Mouse (Mus musculus): ENCODE data around the gene Top1. TPM values are rescaled to one million over a fixed set of nuclear protein-coding genes. Genes with fewer than 3 reads are reported as not detected.
A peak's percentile ranks its signal among the peaks of the same experiment; 100 is the strongest.
"Not testable (repeated sequence)": the region's sequence is repeated elsewhere in the genome, so short reads cannot be mapped to it uniquely, and the experiment has no call there.

The Top1 gene
- polyA plus RNA-seq, 1 experiment from 2014 or later, result 97.3 TPM

GRCm38 (mm10) chr2:160646144-160646844, 606 bp downstream of the Top1 start:
- Histone ChIP-seq H3K27me3 (no peaks in the 10 kb centered on the region), H3K27ac (peak overlapping the region; percentile 99), H3K4me2 (replicated peaks) (peak overlapping the region; percentile 85), H3K36me3 (no peaks in the 10 kb centered on the region), H3K4me1 (peaks cover 29% of the 10 kb centered on the region), H3K9ac (peak overlapping the region; percentile 100), H3K9me3 (no peaks in the 10 kb centered on the region), H3K4me3 (peak overlapping the region; percentile 100)
- peak; percentile 48; the same call in 1 of the 2 replicates for ATAC-seq (ENCODE audit: low FRiP score, low read depth)
- WGBS, result under 1% methylated on average over 76 of the region's 76 CpGs

GRCm38 (mm10) chr2:160646845-160647178, 1.1 kb downstream of the Top1 start:
- no peaks in the 10 kb centered on the region for H3K9me3 ChIP-seq
- no peaks in the 10 kb centered on the region for H3K27me3 ChIP-seq
- no peak for ATAC-seq (ENCODE audit: low FRiP score, low read depth)
- H3K36me3 ChIP-seq, result no peaks in the 10 kb centered on the region
- peak overlapping the region; percentile 85 for H3K4me2 ChIP-seq (replicated peaks)
- peaks cover 30% of the 10 kb centered on the region for H3K4me1 ChIP-seq
- peak overlapping the region; percentile 99 for H3K27ac ChIP-seq
- peak overlapping the region; percentile 100 for H3K4me3 ChIP-seq
- 0% methylated on average over 17 of the region's 17 CpGs for WGBS
- H3K9ac ChIP-seq, result peak overlapping the region; percentile 100

- Histone ChIP-seq H3K27ac (no peak overlapping the region), H3K9ac (peak overlapping the region; percentile 100), H3K4me3 (peak overlapping the region; percentile 100), H3K36me3 (peaks cover 5% of the 10 kb centered on the region), H3K27me3 (no peaks in the 10 kb centered on the region), H3K9me3 (no peaks in the 10 kb centered on the region), H3K4me1 (peaks cover 34% of the 10 kb centered on the region), H3K4me2 (replicated peaks) (peak overlapping the region; percentile 85)
- no peak for ATAC-seq (ENCODE audit: low FRiP score, low read depth)
- 54% methylated on average over 2 of the region's 2 CpGs for WGBS
These were observed 2.4 kb downstream of the Top1 start for GRCm38 (mm10) chr2:160648097-160648496.

GRCm38 (mm10) chr2:160649072-160649471, 3.4 kb downstream of the Top1 start:
- WGBS, result 84% methylated on average over 2 of the region's 2 CpGs
- no peaks in the 10 kb centered on the region for H3K27me3 ChIP-seq
- no peak overlapping the region for H3K27ac ChIP-seq
- peaks cover 11% of the 10 kb centered on the region for H3K36me3 ChIP-seq
- H3K4me3 ChIP-seq, result peak overlapping the region; percentile 30
- no peak for ATAC-seq (ENCODE audit: low FRiP score, low read depth)
- H3K4me2 ChIP-seq (replicated peaks), result peak overlapping the region; percentile 85
- H3K9me3 ChIP-seq, result no peaks in the 10 kb centered on the region
- peaks cover 30% of the 10 kb centered on the region for H3K4me1 ChIP-seq
- no peak overlapping the region; the same call in 1 of the 2 replicates for H3K9ac ChIP-seq

GRCm38 (mm10) chr2:160651165-160651564, 5.5 kb downstream of the Top1 start:
- WGBS, result 78% methylated on average over 2 of the region's 2 CpGs
- Histone ChIP-seq H3K4me3 (no peak overlapping the region), H3K27me3 (no peaks in the 10 kb centered on the region), H3K9ac (no peak overlapping the region), H3K9me3 (no peaks in the 10 kb centered on the region), H3K36me3 (peaks cover 25% of the 10 kb centered on the region), H3K4me1 (peaks cover 30% of the 10 kb centered on the region), H3K4me2 (replicated peaks) (no peak overlapping the region), H3K27ac (no peak overlapping the region)
- no peak for ATAC-seq (ENCODE audit: low FRiP score, low read depth)

- WGBS, result 90% methylated on average over 2 of the region's 2 CpGs
These were observed 7.5 kb downstream of the Top1 start for GRCm38 (mm10) chr2:160653218-160653617.

GRCm38 (mm10) chr2:160655561-160655960, 9.9 kb downstream of the Top1 start:
- WGBS, result 100% methylated on average over 1 of the region's 1 CpGs
- no peaks in the 10 kb centered on the region for H3K27me3 ChIP-seq
- no peaks in the 10 kb centered on the region for H3K9me3 ChIP-seq
- H3K4me2 ChIP-seq (replicated peaks), result no peak overlapping the region
- no peak for ATAC-seq (ENCODE audit: low FRiP score, low read depth)
- H3K36me3 ChIP-seq, result peaks cover 31% of the 10 kb centered on the region
- no peak overlapping the region for H3K27ac ChIP-seq
- H3K4me3 ChIP-seq, result no peak overlapping the region
- peaks cover 10% of the 10 kb centered on the region for H3K4me1 ChIP-seq
- no peak overlapping the region for H3K9ac ChIP-seq

More at GRCm38 (mm10) chr2:160653218-160653617, 7.5 kb downstream of the Top1 start:
- peaks cover 29% of the 10 kb centered on the region for H3K36me3 ChIP-seq
- H3K4me1 ChIP-seq, result peaks cover 22% of the 10 kb centered on the region
- H3K9ac ChIP-seq, result no peak overlapping the region
- no peak overlapping the region for H3K4me3 ChIP-seq
- H3K27ac ChIP-seq, result no peak overlapping the region
- no peaks in the 10 kb centered on the region for H3K9me3 ChIP-seq
- no peaks in the 10 kb centered on the region for H3K27me3 ChIP-seq
- H3K4me2 ChIP-seq (replicated peaks), result no peak overlapping the region
- ATAC-seq (ENCODE audit: low FRiP score, low read depth), result no peak

- Histone ChIP-seq H3K4me3 (no peak overlapping the region), H3K27me3 (no peaks in the 10 kb centered on the region), H3K9me3 (no peaks in the 10 kb centered on the region), H3K4me1 (peaks cover 7% of the 10 kb centered on the region), H3K27ac (no peak overlapping the region), H3K36me3 (peaks cover 32% of the 10 kb centered on the region), H3K4me2 (replicated peaks) (no peak overlapping the region), H3K9ac (no peak overlapping the region)
- no peak for ATAC-seq (ENCODE audit: low FRiP score, low read depth)
- 95% methylated on average over 1 of the region's 1 CpGs for WGBS
These were observed 10.5 kb downstream of the Top1 start for GRCm38 (mm10) chr2:160656234-160656633.

- H3K4me3 ChIP-seq, result no peak overlapping the region
- no peaks in the 10 kb centered on the region for H3K27me3 ChIP-seq
- H3K36me3 ChIP-seq, result peaks cover 37% of the 10 kb centered on the region
- H3K9ac ChIP-seq, result no peak overlapping the region
- peaks cover 3% of the 10 kb centered on the region for H3K4me1 ChIP-seq
- H3K9me3 ChIP-seq, result no peaks in the 10 kb centered on the region
- WGBS, result 94% methylated on average over 13 of the region's 13 CpGs
- no peak overlapping the region for H3K27ac ChIP-seq
- H3K4me2 ChIP-seq (replicated peaks), result no peak overlapping the region
- ATAC-seq (ENCODE audit: low FRiP score, low read depth), result no peak
These were observed 12.2 kb downstream of the Top1 start for GRCm38 (mm10) chr2:160657801-160658442.

- peaks cover 31% of the 10 kb centered on the region for H3K36me3 ChIP-seq
- H3K4me1 ChIP-seq, result no peaks in the 10 kb centered on the region
- ATAC-seq (ENCODE audit: low FRiP score, low read depth), result no peak
- H3K9ac ChIP-seq, result no peak overlapping the region
- H3K27me3 ChIP-seq, result no peaks in the 10 kb centered on the region
- H3K4me3 ChIP-seq, result no peak overlapping the region
- H3K9me3 ChIP-seq, result no peaks in the 10 kb centered on the region
- H3K4me2 ChIP-seq (replicated peaks), result no peak overlapping the region
- H3K27ac ChIP-seq, result no peak overlapping the region
These were observed 13.1 kb downstream of the Top1 start for GRCm38 (mm10) chr2:160658811-160659210.

GRCm38 (mm10) chr2:160664421-160664820, 18.7 kb downstream of the Top1 start:
- Histone ChIP-seq H3K27me3 (no peaks in the 10 kb centered on the region), H3K4me3 (no peak overlapping the region), H3K4me1 (no peaks in the 10 kb centered on the region), H3K4me2 (replicated peaks) (no peak overlapping the region), H3K9me3 (no peaks in the 10 kb centered on the region), H3K27ac (no peak overlapping the region), H3K36me3 (peaks cover 9% of the 10 kb centered on the region; the same call in 1 of the 2 replicates), H3K9ac (no peak overlapping the region)
- no peak for ATAC-seq (ENCODE audit: low FRiP score, low read depth)

- H3K9ac ChIP-seq; H3K4me2 ChIP-seq (replicated peaks); ATAC-seq (ENCODE audit: low FRiP score, low read depth); H3K4me1 ChIP-seq; H3K27ac ChIP-seq; H3K4me3 ChIP-seq; H3K27me3 ChIP-seq; H3K9me3 ChIP-seq: not testable (repeated sequence)
- 92% methylated on average over 2 of the region's 2 CpGs for WGBS
- H3K36me3 ChIP-seq, result peaks cover 12% of the 10 kb centered on the region
These were observed 19.3 kb downstream of the Top1 start for GRCm38 (mm10) chr2:160664986-160665385.
